Mouse (Mus musculus) frontal cortex, adult 2 months (tissue): ENCODE data around the gene Sema3b. TPM values are rescaled to one million over a fixed set of nuclear protein-coding genes. Genes with fewer than 3 reads are reported as not detected.

Experiments used
- DNase-seq, 2 experiments: peaks; one replicate each; pipeline ENCODE4 v3.0.0; 2022; ENCODE audit warnings: low spot score in 1 of 2; ENCODE audit errors: extremely low spot score in 1 of 2
- polyA plus RNA-seq: library from polyadenylated mRNA; depleted of rRNA; stranded (reverse); fragments of >200 nt; gene quantifications from 2 replicates; pipeline ENCODE4 v1.2.3, GENCODE M21; 2012; rRNA removed

Sema3b gene
- polyA plus RNA-seq = 2.1 and 3.4 TPM in 2 replicates

DNA sequence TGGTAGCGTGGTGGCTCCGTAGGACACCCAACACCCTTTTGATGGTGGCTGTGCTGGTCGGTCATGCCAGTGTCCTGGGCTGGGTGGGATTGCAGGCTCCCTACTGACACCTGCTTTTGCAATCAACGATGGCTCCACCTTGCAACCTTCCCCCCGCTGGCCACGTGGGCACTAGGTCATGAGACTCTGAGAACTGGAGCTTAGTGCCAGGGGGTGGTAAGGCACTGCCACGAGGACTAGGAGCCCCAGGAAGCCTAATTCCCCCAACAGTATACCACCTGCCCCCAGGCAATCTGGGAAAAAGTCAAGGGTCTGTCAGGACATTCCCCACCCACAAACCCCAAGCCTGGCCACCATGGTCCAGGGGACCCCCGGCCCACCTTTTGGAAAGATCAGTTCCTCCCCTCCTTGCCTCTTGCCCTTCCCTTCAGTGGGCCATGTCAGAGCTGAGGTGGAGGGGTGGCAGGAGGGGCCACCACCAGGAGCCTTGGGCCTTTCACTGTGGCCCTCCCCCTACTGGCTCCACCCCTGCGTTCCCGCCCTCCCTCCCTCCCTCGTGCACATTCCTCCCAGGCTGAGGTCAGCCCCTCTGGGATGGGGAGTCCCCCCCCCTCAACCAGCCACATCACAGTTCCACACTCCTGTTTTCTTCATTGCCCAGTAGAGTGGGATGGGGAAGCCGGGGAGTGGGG lies at the start of gene Sema3b:
Sema3b (minus strand) TSS at position 489 of the 692 bp plus-strand sequence.
- no peak for DNase-seq

DNA sequence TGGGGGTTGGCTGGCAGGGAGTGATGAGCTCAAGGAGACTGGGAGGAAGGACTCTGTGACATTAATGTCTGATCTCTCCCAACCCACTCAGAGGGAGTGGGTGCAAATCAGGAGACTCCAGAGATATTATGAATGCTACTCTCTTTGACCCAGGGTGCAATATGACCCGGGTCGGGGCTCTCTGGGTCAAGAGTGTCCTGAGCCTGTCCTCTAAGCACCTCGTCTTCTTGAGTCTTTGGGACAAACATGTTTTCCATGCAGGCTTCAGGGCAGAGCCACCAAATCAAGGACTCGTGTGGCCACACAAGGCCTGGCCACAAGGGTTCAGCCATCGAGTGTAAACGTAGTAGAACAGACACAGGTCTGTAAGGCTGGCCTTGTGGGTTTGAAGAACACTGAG lies 49.1 kb upstream of the Sema3b start:
- no peak for DNase-seq

DNA sequence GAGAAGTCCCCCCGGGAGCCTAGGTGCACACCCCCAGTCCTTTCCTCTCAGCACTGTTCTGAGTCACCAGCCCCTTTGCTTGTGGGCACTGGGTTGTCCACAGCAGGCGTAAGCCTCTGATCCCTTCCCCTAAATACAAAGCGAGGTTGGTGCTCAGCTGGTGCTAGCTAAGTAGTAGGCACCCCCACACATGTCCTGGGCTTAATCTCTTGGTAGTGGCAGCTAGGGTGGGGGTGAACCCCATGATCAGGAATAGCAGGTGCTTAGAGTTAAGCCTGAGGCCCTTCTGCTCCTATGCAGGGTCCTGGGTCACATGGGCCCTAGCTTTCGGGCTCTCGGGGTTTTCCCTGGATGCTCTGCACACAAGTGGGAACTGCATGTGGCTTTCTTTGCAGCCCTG lies 48.1 kb upstream of the Sema3b start:
- no peak for DNase-seq

DNA sequence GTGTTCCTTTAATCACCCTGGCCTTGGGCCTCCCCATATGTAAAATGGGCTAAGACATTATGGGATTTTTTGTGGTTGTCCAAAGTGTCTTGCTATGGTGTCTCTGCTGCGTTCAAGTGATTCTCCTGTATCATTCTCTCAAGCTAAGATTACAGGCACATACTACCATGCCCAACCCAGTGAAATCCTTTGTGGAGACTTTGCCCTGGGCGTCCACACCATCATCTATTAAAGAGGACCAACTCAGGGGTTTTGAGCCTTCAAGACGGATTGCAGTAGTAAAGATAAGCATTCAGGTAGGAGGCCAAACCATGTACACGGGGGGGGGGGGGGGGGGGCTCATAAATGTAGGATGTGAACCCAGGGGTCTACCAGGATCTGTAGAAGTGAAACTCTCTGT lies 45.6 kb upstream of the Sema3b start:
- no peak for DNase-seq

DNA sequence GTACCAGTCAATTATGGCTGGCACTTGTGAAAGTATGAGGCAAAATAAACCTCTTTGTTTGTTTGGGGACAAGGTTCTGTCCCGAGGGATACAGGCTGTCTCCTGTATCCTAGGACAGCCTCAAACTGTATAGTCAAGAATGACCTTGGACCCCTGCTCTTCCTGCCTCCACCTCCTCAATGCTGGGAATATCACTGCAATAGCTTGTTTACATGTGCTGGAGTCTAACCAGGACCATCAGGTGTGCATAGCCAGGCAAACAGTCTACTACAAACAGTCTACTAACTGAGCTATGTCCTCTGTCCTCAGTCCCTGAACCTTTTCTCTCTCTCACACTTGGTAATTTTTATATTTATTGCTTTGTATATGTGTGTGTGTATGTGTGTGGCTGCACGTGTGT lies 44.4 kb upstream of the Sema3b start:
- DNase-seq = no peak

DNA sequence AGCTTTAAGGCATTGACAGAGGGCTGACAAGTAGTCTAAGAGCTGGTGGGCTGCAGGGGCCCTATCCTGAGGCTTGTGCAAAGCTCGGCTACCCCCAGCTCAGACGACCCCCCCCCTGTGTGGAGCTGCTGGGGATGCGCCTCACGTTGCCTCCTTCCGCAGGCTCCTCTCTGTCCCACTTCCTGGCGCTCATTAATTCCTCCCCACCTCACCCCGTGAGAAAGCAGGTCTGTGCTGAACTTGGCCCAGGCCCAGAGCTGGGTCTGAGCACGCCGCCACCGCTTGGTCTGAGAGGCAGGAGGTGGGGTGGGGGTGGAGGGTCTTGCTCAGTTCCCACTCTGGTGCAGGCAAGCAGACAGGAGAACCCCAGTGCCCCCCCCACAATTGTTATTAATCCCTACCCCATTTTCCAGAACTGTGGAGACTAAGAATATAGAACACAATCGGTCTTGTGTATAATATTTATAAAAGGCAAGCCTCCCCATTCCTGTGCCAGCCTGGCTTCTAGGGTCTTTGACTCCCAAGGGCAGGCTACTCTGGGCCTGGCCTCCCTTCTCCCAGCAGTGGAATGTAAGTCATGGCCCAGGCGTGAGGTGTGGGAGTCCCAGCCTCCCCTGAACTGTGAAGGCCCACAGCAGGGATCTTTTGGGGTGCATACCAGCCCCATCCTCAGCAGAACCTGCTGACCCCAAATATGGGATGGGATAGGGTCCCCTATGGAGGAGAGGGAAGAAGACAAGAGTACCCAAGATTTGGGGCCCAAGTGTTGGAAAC lies 41.9 kb upstream of the Sema3b start:
- no peak for DNase-seq

DNA sequence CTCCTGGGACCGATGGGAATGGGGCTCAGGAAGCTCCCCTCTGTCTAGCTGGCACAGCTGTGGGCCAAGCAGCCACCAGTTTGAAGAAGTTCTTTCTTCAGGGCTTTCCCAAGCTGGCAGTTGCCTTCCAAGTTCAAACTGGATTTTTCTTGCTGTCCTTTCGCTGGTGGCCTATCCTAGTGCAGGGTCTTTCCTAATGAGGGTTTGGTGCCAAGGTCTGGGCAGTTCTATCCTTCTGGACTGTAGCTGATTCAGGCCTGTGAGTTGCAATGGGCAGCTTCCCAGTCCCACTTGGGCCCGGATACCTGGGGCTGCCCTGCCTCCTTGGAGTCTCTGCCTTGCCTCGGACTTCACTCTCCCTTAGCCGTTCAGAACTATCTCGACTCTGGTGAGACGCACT lies 41.2 kb upstream of the Sema3b start:
- no peak for DNase-seq

DNA sequence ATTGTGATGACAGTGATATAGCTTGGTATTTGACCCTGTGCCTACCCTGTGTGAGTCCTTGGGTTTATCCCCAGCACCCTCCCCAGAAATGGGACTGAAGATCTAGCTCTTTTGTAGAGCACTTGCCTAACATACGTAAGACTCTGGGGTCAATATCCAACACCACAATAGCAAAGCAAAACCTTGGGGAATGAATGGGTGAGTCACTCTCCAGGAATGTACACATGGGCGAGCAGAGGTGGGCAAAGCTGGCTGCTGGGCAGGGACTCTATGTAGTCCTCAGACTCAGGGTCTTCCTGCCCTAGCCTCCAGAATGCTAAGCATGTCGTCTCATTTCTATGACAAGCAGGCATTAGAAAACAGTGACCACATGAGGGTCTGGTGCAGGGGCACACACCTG lies 39.7 kb upstream of the Sema3b start:
- no peak for DNase-seq

DNA sequence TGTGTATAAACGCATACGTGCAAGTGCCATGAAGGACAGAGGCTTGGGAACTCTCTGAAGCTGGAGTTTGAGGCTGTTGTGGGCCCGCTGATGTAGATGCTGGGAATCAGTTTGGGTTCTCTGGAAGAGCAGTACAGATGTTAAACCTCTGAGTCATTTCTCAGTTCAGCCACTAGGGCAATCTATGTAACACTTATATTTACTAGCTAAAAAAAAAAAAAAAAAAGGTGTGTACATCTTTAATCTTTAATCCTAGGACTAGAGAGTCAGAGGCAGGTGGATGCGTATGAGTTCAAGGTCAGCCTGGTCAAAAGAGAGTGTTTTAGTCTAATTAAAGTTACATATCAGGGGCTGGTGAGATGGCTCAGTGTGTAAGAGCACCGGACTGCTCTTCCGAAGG lies 37.9 kb upstream of the Sema3b start:
- DNase-seq = no peak

DNA sequence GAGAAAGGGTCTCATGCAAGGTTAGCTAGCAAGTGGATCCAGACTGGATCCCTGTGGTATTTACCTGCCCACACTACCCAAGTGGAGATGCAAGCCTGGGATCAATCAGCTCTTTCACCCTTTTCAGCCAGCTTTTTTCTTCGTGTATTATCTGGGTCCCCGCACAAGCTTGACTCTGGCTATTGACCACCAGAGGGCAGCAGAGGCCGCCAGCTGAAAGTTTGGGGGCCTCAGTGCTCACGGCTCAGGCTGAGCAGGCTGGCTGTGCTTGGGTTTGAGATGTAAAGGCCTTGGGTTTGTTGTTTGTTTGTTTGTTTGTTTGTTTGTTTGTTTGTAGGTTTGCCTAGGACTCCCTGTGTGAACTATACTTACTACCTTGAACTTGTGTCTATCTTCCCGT lies 36.5 kb upstream of the Sema3b start:
- DNase-seq = peak in 1 of 2 experiments; percentile 89

DNA sequence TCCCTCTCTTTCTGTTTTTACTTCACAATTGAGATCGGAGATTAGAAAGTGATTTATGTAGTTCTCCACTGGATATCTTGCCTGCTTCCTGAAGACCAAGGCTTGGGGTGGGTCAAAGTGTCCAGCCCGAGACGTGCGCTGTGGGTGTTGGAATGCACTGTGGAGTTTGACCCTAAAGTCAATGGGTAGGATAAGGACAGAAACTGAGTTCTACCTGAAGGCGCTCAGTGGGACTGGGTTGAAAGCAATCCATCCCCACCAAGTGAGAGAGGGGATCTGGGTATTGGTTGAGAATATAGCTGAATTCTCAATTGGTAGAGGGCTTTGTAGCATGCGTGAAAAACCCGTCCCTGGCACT lies 36.1 kb upstream of the Sema3b start:
- DNase-seq = no peak

DNA sequence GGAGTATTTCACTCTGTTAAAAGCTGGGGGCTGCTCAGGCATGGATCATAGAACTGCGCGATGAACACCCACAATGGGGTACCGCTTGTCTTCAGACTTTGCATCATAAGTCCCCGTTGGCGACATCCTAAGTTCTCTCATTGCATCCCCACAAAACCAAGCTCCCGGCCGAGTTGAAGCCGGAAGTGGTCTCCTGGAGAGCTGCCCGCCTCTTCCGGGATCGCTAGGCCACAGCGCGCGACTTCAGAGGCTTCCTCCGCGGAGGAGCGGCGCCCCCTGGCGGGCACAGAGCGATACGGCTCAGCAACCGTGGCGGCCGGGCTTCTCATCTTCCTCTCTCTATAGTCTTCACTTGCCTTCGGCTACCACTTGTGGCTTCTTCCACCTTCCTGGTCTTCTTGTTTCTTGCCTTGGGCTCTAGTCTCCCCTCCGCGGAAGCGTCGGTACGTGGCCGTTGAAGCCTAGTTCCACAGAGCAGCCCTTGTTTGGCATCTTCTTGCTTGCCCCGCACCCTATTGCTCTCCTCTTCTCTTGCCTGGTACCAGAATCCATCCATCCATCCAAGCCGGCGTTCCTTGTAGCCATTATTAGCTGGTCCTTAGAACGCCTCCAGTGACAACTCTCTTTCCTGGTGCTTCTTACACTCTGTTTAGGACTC lies 35.6 kb upstream of the Sema3b start:
- peak; percentile 72 to 96 for DNase-seq

DNA sequence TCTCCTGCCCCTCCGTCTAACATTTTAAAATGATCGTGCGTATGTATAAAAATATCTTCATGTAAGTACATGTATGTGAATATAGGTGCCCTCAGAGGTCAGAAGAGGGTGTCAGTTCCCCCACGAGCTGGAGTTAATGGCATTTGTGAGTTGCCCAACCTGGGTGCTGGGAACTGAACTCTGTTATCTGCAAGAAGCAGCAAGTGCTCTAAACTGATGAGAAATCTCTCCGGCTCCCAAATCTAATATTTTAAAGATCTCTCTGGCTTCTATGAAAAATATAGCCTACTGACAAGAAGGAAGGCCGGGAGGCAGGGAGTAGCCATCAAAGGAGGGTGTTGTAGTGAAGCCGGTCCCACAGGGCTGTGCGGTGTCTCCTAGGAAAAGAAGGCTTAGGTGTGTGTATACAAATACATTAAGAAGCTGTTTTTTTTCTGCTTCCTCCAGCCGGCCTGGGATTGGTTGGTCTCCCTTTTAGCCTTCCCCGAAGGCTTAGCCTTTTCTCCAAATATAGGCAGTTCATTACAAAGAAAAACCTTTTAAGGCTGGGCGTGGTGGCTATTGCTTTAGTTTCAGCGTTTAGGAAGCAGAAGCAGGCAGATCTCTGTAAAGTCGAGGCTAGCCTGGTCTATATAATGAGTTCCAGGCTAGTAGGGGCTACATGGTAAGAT lies 34.6 kb upstream of the Sema3b start:
- no peak for DNase-seq

DNA sequence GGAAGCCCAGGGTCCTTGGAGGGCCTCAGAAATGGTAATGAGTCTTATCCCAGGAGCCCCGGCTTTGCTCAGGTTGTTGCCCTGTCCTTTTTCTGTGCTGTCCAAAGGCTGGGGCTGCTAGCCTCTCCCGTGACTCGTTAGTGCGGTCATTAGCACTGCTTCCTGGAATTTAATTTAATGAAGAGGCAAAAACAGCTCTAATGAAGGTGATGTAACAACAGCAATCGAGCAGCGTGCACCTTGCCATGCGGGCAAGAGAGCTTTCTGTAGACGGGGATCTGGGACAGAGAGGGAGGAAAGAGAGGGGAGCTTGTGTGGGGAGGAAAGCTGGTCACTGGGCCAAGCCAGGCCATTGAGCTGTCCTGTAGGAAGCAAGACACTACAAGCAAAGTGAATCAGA lies 32.6 kb upstream of the Sema3b start:
- no peak for DNase-seq

DNA sequence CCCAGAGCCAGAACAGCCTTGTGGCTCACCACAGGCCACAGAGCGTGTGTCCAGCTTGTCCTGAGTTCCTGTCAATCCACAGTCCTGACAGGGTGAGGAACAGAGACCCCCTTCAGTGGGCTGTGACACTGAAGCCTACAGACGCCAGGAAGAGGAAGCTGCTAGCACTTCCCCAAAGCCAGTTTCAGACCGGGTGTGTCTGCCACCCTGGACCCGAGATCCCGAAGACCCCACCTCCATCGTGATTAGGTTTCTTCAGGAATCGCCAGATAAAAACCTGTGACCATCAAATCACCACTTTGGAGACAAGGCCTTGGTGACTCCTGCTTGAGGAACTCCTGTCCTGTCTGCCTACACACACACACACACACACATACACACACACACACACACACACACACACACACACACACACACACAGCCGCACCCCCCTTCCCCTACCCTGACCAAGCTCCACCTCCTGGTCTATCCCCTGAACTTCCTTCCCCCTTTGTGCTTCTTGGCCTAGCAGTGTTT lies 31.3 kb upstream of the Sema3b start:
- DNase-seq = no peak

DNA sequence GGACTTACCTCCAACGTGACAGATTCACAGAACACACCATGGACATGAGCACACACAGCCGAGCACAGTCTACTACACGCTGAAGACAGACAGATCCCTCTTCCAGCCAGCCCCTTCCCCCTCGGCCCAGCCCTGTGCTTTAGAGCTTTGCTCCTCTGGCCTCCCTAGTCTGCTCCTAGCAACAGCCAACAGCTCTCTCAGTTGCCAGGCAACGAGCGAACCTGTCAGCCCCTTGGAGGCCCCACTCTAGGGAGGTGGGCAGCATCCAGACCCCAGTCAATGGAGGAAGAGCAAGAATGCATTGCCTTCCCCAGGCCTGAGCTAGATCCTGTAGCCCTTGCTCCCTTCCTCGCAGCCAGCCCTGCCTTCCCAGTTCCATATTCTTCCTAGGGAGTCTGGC lies 28.0 kb upstream of the Sema3b start:
- no peak for DNase-seq

DNA sequence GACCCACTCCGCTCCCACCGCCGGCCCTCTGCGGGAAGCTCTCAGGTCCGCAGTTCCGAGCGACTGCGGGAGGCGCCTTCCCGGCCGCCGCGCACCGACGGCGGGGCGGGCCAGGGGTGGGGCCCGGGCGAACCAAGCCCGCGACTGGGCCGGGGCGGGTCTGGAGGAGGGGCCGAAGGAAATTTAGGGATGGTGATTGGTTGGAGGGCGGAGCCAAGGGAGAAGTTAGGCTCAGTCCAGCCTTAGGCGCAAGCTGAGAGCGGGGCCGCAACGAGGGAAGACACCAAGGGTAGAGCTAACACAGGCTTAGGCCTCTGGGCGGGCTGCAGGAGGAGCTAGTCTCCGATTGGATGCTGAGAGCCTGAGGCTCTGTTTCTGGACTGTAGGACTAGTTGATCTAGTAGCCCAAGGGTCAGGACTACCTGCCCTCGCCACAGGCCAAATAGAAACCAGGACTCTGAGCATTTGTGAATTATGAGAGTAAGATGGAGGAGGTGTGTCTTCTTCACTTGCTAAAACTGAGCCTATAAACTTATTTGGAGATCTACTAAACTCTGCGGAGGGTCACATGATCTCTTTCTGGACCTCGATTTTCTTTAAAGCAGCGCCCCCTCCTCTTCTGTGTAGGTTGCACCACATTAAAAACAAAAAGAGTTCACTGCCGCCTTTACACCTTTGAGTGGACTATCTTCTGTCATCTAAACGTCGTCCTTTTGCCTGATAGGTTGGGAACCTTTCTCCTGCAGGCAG lies 26.4 kb upstream of the Sema3b start, which contains the start of gene Gnai2:
Gnai2 (minus strand) TSS at position 89 of the 750 bp plus-strand sequence.
- peak; percentile 87 to 94 for DNase-seq

DNA sequence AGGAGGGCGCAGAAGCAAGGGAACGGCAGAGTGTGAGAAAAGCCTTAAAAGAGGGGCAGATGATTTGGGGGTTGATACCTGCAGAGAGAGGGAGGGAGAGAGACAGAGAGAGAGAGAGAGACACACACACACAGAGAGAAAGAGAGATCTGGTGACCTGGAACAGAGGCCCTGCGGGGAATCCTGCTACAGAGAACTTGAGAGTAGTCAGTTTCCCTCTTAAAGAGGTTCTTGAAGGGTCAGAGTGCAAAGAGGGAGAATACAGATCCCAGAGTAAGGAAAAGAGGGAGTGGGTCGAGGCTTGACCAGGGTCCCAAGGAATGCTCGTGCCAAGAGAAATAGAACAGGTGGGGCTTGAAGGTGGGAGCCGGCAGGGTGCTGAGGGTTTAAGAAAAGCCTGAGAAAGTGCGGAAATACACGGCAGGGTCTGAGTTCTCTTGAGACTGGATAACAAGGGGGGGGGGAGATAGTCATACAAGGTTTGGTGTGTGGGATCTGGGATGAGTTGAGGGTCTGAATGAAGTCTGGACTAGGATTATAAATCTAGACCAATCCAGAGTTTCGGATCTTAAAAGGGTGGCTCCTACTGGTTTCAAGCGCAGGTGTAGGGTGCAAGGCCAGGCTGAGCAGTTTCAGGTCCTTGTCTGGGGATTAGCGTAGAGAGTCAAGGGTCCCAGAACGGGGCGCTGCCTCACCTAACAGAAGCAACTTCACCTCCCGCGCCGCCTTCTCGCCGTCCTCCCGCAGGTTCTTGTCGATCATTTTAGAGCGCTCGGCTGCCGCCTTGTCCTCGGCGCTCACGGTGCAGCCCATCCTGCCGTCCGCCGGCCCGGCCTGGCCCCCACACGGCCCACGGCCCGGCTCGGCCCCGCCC lies 25.6 kb upstream of the Sema3b start:
- DNase-seq = no peak

DNA sequence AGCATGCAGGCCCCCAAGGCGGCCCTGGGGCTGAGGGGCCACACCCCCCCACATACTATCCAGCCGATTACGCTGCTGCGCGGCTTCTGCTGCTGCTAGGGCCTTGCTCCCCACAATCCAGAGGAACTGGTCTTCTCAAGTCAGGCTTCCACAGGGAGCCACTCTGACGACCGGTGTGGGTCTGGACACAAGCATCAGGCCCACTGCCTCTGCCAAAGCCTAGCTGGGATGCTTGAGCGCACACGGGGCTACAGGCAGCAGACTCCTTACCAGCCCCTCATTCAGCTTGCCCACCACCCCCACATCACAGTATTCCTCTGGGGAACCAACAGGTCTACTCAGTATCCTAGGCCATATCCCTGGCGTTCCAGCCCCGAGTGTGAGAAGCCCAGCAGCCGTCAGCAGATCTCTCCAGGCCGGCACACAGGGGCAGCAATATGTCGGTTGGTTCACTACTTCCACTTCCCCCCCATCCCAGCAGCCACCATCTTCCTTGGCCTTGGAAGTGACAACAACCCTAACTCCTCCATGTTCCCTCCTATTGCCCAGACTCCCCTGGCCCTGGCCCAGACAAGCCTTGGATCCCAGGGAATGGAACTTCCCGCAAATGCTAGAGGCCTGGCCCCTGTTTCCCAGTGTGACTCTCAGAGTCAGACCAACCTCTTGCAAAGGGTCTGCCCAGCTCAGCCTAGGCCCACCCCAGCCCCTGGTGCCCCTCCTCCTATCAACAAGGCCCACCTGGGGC lies 24.8 kb upstream of the Sema3b start:
- DNase-seq = no peak
